Mouse (Mus musculus): ENCODE measurements around the gene Theg.

The Theg gene

DNA sequence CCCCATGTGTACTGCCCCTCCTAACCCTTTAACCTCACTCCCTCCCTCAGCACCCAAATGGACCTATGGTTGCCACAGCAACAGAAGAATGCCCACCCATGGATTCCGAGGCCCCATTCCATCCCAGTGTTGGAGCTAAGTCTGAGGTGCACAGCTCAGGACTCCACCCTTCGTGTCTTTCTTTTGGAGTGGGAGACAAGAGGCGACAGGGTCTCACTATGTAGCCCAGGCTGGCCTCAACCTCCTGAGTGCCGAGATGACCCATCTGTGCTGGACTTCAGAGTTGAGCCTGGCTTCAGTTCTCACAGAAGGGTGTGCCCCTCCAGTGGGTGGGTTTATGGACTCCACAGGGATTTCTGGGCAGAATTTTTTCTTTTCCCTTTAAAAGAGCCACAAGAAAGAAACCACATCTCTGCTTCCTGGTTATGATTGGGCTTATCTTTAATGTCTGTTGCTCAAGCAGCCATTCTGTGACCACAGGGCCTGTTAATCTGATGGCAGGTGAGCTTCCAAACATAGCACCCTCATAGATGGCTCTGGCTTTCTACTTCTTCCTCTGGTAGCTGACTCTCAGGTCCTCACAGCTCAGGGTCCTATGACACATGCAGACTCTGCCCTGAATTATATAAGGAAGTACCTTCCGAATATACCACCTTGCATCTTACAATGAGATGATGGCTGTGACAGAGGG is at the start of gene Theg:
Gene Theg, minus strand, starts transcription at position 271 of the 691 bp plus-strand sequence.
- Histone ChIP-seq H3K27me3 (ENCODE audit: control insufficient read depth, insufficient read depth, low read length, poor library complexity, severe bottlenecking) (no peaks in the 10 kb centered on the region), H3K36me3 (ENCODE audit: control insufficient read depth, insufficient read depth, low read length, poor library complexity, severe bottlenecking) (no peaks in the 10 kb centered on the region)
- no peak for DNase-seq (ENCODE audit: low read depth, low spot score)

DNA sequence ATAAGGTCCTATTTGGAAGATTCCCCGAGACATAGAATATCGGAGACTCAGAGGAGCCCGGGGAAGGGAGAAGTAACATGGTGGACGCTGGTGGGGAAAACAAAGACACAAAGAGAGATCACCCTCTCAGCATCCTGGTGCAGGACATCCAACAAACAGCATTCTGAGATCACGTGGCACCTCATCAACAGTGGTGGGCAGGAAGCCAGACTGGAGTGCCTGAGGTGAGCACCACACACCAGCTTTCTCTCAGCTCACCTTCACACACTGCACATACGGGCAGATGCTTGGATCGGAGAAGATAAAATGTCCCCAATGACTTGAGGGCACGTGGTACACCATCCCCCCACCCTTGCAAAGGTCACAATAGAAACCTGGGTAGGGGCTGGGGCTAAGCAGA is 49.2 kb upstream of the Theg start:
- no peaks in the 10 kb centered on the region for H3K36me3 ChIP-seq (ENCODE audit: control insufficient read depth, insufficient read depth, low read length, poor library complexity, severe bottlenecking)
- H3K27me3 ChIP-seq (ENCODE audit: control insufficient read depth, insufficient read depth, low read length, poor library complexity, severe bottlenecking), result no peaks in the 10 kb centered on the region; the same call in 1 of the 2 replicates
- DNase-seq (ENCODE audit: low read depth, low spot score), result no peak

DNA sequence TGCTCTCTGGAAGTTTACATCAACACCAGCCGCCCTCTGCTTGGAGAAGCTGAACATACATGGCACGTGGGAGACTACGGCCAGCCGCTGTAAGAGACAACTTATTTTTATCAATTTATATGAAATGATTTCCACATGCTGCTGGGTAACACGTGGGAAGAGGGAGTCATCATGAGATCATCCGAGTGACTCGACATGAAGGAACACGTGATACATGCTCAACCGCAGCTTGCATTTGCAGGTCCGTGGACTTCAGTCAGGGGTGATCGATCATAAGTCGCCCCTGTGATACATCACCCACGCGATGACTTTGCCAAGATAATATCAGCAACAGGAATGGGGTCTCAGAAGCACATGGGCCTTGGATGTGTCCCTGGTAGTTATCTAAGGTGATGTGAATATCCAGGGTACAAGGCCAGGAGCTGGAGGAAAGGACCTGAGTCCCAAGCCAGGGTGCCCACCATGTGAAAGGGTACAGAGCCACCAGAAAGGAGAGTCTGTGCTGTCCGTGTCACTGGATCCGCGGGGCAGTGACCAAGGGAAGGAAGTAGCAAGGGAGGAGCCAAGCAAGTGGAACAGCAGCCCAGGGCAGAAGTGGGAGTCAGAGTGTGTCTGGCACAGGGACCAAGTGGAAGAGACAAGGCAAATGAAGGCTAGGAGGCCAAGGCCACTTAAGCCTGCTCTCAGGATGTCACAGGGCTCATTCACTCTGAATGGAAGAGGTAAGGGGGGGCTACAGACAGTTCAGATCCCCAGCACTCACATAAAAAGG is 46.1 kb upstream of the Theg start:
- no peak for DNase-seq (ENCODE audit: low read depth, low spot score)
- H3K27me3 ChIP-seq (ENCODE audit: control insufficient read depth, insufficient read depth, low read length, poor library complexity, severe bottlenecking), result no peaks in the 10 kb centered on the region; the same call in 1 of the 2 replicates

DNA sequence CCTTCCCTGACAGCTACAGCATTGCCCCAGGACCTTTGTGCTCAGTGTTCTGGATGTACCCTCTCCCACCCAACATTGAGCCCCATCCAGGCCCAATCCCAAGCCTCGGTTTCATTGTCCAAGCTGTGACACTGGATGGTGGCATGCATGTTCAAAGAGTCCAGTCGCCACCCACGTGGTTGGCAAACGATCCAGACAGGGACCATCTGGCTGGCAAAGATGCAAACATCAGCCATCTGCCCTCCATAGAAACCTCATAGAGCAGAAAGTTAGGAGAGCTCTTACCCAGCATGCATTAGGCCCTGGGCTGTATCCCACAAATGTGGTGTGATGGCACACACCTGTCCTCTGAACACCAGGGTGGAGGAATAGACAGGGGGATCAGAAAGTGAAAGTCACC is 44.3 kb upstream of the Theg start:
- no peak for DNase-seq (ENCODE audit: low read depth, low spot score)
- no peaks in the 10 kb centered on the region for H3K36me3 ChIP-seq (ENCODE audit: control insufficient read depth, insufficient read depth, low read length, poor library complexity, severe bottlenecking)
- H3K27me3 ChIP-seq (ENCODE audit: control insufficient read depth, insufficient read depth, low read length, poor library complexity, severe bottlenecking), result no peaks in the 10 kb centered on the region; the same call in 1 of the 2 replicates

More for the DNA sequence above, 46.1 kb upstream of the Theg start:
- no peaks in the 10 kb centered on the region for H3K36me3 ChIP-seq (ENCODE audit: control insufficient read depth, insufficient read depth, low read length, poor library complexity, severe bottlenecking)

DNA sequence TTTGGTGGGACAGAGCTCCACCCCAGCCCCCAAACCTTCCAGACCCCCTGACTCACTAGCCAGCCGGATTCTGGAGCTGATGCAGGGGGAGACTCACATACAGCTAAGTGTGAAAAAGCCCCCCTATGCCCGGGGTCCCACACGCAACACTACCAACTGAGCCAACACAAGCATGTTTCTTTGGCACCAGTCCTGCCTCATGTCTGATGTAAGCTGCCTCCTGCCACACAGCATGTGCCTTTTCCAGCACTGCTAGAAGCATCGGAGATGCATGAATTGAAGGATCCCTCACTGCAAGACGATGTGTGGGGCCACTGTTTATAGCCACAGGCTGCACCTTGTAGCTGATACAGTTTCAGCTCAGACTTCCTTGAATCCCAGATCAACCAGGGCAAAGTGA is 41.2 kb upstream of the Theg start:
- Histone ChIP-seq H3K36me3 (ENCODE audit: control insufficient read depth, insufficient read depth, low read length, poor library complexity, severe bottlenecking) (no peaks in the 10 kb centered on the region), H3K27me3 (ENCODE audit: control insufficient read depth, insufficient read depth, low read length, poor library complexity, severe bottlenecking) (no peaks in the 10 kb centered on the region)
- DNase-seq (ENCODE audit: low read depth, low spot score), result no peak

DNA sequence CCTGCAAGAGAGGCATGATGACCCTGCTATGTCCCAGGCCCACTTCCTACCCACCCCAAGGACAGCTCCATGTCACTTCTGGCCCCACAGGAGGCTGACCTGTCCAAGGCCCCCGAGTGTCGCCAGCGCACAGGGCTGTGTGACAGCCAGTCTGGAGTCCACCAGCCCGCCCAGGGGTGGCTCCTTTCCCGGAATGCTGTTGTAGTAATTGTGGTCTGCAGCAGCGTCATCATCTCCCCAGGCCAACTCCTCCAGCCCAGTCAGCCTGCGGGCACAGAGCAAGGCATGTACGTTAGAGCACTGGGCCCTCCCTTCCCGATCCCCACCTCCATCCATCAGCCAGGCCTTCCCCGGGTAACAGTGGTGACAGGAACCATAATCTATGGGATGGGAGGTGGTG is 39.0 kb upstream of the Theg start:
- Histone ChIP-seq H3K36me3 (ENCODE audit: control insufficient read depth, insufficient read depth, low read length, poor library complexity, severe bottlenecking) (no peaks in the 10 kb centered on the region), H3K27me3 (ENCODE audit: control insufficient read depth, insufficient read depth, low read length, poor library complexity, severe bottlenecking) (no peaks in the 10 kb centered on the region; the same call in 1 of the 2 replicates)
- no peak for DNase-seq (ENCODE audit: low read depth, low spot score)

DNA sequence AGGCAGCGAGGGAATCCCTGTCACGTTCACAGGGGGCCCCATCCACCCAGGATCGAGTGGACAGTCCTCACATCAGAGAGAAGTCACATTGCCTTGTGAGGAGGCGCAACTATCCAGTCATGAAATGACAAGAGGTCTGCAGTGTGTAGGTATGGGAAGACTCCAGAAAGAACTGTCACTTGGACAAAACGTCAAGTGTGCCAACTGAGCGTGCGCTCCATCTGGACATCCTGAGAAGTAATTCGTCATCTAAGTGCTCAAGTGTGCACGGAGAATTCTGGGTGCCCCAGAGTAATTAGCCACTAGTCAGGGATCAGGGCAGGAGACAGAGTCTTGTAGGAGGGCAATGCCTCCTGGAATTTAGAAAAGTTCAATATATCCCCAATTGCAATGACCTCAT is 38.3 kb upstream of the Theg start:
- Histone ChIP-seq H3K27me3 (ENCODE audit: control insufficient read depth, insufficient read depth, low read length, poor library complexity, severe bottlenecking) (no peaks in the 10 kb centered on the region; the same call in 1 of the 2 replicates), H3K36me3 (ENCODE audit: control insufficient read depth, insufficient read depth, low read length, poor library complexity, severe bottlenecking) (no peaks in the 10 kb centered on the region)
- DNase-seq (ENCODE audit: low read depth, low spot score), result no peak

DNA sequence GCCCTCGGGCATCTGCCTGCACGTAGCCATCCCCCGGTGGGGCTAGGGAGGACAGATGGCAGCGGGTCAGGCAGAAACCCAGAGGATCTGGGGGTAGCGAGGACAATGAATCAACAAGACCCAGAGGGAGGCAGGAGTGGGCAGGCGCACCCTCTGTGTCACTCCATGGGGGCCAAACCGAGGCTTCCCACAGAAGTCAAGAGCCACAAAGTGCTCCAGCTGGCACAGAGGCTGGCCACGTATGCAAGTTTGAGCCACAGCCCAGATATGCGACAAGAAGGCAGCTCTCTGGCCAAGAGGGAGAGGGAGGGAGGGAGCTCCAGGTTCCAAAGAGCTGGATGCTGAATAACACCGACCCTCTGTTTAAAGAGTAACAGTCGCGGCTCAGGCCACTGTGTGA is 36.8 kb upstream of the Theg start:
- H3K36me3 ChIP-seq (ENCODE audit: control insufficient read depth, insufficient read depth, low read length, poor library complexity, severe bottlenecking), result no peaks in the 10 kb centered on the region
- no peaks in the 10 kb centered on the region; the same call in 1 of the 2 replicates for H3K27me3 ChIP-seq (ENCODE audit: control insufficient read depth, insufficient read depth, low read length, poor library complexity, severe bottlenecking)
- no peak for DNase-seq (ENCODE audit: low read depth, low spot score)

DNA sequence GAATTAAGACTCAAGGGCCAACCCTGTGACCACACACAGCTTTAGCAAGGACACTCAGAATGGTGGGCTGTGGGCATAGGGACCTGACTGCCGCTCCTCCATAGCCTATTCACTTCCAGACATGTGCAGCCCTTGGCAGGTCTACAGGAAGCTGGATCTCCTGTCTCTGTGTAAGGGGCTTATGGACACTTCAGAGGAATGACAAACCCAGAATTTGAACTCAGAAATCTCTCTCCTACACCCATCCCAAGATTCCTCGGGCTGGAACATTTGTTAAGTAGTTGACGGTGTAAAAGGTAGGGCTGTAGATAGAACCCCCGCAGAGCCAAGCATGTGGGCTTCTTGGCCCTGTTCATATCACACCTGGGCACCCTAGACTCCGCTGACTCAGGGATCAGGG is 29.2 kb upstream of the Theg start:
- no peaks in the 10 kb centered on the region for H3K36me3 ChIP-seq (ENCODE audit: control insufficient read depth, insufficient read depth, low read length, poor library complexity, severe bottlenecking)
- no peak for DNase-seq (ENCODE audit: low read depth, low spot score)
- no peaks in the 10 kb centered on the region; the same call in 1 of the 2 replicates for H3K27me3 ChIP-seq (ENCODE audit: control insufficient read depth, insufficient read depth, low read length, poor library complexity, severe bottlenecking)

DNA sequence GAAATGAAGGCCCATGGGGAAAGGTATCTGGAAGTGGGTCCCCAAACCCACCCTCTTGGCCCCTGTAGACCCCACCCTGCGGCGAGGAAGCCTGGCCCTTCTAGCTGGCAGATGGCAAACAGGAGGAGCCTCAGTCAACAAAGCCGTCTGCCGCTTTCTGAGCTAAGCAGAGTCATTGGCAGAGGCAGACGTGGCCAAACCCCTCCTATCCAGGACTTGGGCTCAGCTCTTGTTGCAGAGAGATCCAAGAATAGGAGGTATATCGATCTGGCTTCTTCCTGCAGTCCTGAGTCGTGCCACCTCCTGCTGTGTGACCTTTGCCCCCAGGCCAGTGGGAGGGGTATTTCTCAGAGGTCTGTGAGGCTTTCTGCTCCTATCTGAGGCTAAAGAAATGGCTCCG is 28.7 kb upstream of the Theg start:
- Histone ChIP-seq H3K27me3 (ENCODE audit: control insufficient read depth, insufficient read depth, low read length, poor library complexity, severe bottlenecking) (no peaks in the 10 kb centered on the region; the same call in 1 of the 2 replicates), H3K36me3 (ENCODE audit: control insufficient read depth, insufficient read depth, low read length, poor library complexity, severe bottlenecking) (no peaks in the 10 kb centered on the region)
- DNase-seq (ENCODE audit: low read depth, low spot score), result no peak

DNA sequence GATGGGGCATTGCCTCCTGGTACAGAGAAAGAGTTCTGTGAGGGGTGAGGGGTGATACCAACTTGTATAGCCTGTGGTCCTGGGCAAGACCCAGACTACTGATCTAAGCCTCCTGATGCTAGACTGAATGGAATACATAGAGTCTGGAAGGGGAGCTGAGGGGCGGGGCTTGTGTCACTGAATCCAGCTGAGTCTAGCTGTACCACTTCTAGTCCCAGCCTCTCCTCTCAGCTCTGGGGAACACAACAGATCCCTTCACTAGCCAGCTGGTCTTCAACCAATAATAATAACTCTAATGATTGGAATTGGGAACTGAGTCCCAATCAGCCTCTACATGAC is 27.1 kb upstream of the Theg start:
- H3K27me3 ChIP-seq (ENCODE audit: control insufficient read depth, insufficient read depth, low read length, poor library complexity, severe bottlenecking), result no peaks in the 10 kb centered on the region; the same call in 1 of the 2 replicates
- DNase-seq (ENCODE audit: low read depth, low spot score), result no peak
- H3K36me3 ChIP-seq (ENCODE audit: control insufficient read depth, insufficient read depth, low read length, poor library complexity, severe bottlenecking), result no peaks in the 10 kb centered on the region

DNA sequence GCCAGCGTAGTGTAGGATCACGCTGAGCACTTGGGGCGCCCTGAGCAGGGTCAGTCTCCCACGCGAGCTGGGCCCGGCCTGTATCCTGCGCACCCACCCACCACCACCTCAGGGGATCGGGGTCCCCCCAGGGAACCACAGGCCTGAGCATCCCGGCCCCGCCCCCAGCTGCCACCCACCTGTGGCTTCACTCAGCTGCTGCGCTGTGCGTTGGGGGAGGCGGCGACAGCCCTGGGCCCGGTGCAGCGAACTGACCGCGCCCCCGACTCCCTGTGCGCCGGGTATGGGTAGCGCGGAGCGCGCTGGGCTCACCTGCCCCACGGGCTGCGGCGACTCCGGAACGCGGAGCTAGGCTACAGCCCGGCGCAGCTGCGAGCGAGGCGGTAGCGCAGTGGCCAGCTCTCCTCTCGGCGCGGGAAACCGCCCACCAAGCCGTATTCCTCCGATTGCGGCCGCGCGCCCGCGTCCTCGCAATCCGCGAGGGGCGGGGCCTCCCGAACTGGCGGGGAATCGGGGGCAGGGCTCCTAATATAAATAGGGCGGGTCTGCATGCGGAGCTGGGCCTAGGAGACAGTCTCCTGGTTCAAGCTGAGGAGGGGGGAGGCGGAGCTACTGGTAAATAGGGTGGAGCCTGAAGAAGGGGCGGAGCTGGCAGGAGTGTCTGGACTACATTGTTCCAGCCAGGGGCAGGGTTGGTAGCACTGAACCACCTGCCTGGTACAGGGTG is 26.6 kb upstream of the Theg start, which contains the start of gene C2cd4c:
Gene C2cd4c, minus strand, starts transcription at position 448 of the 727 bp plus-strand sequence.
- DNase-seq (ENCODE audit: low read depth, low spot score), result peak; percentile 36
- Histone ChIP-seq H3K36me3 (ENCODE audit: control insufficient read depth, insufficient read depth, low read length, poor library complexity, severe bottlenecking) (no peaks in the 10 kb centered on the region), H3K27me3 (ENCODE audit: control insufficient read depth, insufficient read depth, low read length, poor library complexity, severe bottlenecking) (no peaks in the 10 kb centered on the region; the same call in 1 of the 2 replicates)

DNA sequence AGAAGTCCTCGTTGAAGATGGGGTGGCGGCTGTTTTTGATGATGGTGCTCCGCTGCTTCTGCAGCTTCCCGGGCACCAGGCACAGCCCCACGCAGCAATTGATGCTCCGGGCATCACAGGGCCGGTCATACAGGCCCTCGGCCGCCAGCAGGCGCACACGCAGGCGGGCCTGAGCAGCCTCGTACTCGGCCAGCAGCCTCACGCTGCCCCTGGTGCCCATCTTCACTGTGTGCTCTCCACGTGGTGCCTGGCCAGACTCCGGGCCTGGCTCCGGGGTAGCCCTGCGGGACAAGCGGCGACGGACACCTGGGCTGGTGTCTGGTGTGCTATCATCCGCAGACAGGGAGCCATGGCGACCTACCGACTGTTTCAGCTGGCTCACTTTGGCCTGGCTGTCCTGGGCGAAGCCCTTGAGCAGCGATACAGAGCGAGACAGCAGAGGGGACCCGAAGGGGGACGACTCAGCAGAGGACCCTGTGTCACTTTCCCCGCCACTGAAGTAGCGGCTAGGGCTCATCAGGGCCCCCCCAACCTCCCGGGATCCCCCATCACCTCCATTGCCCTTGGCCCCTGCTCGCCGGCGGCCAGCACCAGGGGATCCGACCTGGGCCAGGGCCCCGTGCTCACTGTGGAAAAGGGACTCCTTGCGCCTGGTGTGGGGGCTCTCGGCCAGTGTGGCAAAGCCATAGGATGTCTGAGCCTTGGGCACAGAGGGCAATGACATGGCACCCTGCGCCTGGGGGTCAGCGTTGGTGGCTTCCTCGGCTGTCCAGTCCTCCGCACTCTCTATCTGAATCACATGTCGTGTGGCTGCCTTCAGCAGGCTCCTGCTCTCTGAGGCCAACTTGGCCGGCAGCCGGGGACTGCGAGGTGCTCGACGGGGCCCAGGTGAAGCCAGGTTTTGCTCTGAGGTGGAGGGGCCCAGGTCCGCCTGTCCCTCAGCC is 25.3 kb upstream of the Theg start:
- no peaks in the 10 kb centered on the region; the same call in 1 of the 2 replicates for H3K27me3 ChIP-seq (ENCODE audit: control insufficient read depth, insufficient read depth, low read length, poor library complexity, severe bottlenecking)
- DNase-seq (ENCODE audit: low read depth, low spot score), result no peak

DNA sequence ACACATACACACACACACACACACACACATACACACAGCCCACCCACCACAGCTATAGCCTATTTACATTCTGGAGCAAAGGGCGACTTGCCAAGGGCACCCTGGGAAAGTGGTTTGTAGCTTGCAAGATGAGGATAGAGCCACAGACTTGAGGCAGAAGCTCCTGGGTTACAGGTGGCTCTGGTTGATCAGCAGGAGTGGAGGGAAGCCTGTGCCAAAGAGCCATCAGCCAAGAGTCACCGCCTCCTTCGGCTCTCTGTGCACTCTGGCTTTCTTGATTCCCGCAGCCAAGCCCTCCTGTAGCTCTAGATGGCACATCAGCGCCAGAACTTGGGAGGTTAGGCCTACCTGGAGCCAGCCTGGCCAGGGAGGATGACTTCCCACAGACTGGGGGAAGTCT is 24.2 kb upstream of the Theg start:
- no peak for DNase-seq (ENCODE audit: low read depth, low spot score)
- H3K36me3 ChIP-seq (ENCODE audit: control insufficient read depth, insufficient read depth, low read length, poor library complexity, severe bottlenecking), result no peaks in the 10 kb centered on the region
- no peaks in the 10 kb centered on the region; the same call in 1 of the 2 replicates for H3K27me3 ChIP-seq (ENCODE audit: control insufficient read depth, insufficient read depth, low read length, poor library complexity, severe bottlenecking)

More for the DNA sequence above, 25.3 kb upstream of the Theg start:
- H3K36me3 ChIP-seq (ENCODE audit: control insufficient read depth, insufficient read depth, low read length, poor library complexity, severe bottlenecking), result no peaks in the 10 kb centered on the region
